Mouse (Mus musculus): Measurements from ENCODE around the gene Sema4c. TPM values are rescaled to one million over a fixed set of nuclear protein-coding genes. Genes with fewer than 3 reads are reported as not detected.
A peak's percentile ranks its signal among the peaks of the same experiment; 100 is the strongest.

Sema4c gene
- total RNA-seq, 2 experiments from 2014 or later = 6.3 to 7.4 TPM

DNA sequence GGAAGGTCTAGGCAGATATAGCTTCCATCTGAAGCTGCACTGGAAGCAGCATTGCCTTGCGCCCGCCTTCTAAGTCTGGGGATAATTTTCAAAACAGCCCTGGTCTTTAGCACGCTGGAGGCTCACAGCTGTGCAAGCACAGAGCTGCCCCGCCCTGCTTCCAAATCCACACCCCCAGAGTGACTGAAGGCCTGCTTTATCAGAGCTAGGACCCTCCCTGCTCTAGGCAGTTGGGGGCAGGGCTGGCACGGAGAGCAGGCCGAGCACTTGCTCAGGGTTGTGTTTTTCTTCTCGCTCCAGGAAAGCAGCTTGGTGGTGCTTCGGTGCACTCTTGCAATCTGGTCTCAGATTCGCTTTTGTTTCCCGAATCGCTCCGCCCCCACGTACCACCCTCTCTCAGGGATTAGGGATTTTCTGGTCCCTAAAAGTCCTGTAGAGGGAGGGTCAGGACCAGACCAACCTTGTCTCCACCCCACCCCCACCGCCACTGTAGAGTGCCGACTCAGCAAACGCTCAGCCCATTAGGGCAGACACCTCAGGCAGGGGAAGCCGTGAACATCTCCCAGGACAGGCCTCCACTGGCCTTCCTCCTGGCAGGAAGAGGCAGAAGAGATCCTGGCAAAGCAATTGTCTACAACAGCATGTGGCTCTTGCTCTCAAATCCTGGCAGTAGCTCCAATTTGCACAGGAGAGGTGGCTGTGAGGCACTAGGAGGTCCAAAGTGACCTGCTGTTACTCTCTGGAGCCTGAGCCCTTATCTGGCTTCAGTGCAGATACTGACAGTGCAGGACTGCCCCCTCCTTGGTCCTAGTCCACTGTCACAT, 22.4 kb upstream of the Sema4c start:
- intact Hi-C loops (cut with DNase I) = no loop called here
- DNase-seq = peak; percentile 50 to 60

DNA sequence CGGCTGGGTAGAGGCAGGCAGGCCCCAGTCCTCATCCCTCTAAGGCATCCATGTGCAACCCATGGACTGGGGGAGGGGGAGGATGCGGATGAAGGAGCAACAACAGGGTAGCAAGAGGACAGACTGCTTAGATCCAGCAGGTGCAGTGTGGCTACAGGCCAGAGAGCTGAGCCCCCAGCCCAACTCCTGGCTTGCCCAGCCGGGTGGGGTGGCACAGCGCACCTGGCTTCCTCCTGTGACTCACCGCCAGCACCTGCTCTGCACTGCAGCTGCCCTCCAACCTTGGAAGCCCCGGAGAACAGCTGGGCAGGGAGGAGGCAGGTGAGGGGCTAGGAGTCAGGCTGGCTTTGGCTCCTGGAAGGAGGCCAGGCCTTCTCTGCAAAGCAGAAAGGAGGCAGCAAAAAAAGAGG, 21.8 kb upstream of the Sema4c start:
- no peak for DNase-seq
- intact Hi-C loops (cut with DNase I) = no loop called here

DNA sequence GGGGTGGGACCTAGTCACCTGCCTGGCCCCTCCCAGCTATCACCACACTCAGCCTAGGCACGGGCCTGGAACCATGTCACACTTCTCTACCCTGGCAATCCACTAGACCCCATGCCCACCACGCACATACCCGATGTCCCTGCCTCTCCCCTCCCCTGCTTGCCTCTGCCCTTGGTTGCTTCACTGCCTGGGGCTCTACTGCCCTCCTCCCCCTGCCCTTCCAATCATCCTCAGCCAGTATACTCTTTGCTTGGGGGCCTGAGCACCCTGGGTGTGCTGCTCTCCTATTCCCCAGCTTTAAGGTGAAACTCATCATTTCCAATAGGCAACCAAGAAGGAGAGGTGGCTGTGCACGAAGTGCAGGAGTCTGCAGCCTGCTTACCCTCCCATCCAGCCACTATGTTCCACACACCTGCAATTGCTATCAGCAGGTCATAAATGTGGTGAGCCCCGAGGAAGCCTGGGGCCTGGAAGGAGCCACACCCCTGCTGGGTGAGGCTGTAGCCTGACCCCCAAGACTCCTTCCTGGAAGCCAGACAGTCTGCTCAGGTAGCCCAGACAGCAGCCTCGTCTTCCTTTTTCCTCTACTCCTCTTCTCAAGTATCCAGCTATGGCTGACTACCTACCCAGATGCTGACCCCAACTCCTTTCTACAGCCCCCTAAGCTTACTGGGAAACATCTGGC, 19.0 kb upstream of the Sema4c start:
- intact Hi-C loops (cut with DNase I) = no loop called here
- DNase-seq = no peak

DNA sequence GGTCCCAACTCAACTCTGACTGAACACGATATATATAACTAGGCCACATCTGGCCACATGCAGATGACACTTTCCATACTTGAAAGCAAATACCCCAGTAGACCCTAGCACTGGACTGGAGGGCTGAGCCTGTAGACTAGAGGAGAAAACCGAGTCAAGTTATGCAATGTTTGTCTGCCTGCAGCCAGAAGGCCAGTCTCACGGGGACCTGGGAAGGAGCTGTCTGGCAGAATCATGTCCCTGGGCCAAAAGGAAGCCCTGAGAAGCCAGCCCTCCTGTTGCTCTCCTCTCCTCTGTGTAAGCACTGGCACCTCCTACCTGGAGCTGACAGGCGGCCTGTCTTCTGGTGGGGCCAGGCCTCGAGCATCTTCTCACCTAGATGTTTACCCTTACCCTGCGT, 17.2 kb upstream of the Sema4c start:
- no peak for DNase-seq
- intact Hi-C loops (cut with DNase I) = no loop called here

DNA sequence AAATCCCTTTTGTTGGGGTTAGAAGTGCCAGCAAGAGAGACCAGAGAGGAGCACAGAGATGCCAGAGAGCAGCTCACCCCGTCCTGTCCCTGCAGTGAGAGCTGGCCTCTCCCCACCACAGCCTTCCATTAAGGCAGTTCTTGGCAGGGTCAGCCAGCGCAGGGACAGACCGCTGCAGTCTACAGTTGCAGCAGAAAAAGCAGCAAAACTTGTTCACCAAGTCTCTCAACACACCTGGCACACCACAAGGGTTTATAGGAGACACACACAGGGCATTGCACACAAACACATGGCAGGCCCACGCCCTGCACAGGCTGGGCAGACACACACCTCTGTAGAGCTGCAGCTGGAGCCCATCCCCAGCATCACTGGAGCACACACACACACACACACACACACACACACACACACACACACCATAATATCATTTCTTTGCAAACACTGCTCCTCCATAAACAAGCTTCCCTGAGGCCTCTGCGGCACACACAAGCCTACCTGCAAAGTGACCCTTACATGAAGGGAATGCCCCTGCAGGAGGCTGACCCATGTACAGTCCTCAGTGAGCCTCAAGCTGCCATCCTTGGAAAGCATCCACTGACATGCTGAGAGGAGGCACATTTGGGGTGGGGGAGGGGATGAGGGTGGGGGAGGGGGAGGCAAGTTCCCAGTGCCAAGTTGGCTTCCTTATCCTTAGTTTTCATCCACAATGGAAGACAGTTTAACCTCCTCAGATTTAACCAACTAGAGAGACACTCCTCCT, 16.2 kb upstream of the Sema4c start:
- no peak for DNase-seq
- intact Hi-C loops (cut with DNase I) = no loop called here

DNA sequence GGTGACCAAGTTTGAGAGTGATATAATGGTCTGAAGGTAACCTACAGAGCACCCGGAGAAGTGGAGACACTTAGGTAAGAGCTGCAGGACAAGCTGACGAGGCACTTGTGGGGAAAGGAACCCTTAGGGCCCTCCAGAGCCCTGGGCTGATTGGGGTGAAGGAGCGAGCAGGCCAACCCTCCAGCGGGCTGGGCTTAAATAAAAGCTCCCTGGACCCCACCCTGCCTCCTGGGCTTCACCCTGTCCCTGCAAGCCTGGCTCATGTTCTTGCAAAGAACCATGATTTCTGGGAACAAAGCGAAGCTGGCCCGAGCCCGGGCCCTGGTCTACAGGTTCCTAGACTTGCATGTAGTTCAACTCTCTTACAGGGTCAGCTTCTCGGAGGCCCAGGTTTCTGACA, 15.4 kb upstream of the Sema4c start:
- DNase-seq = no peak
- intact Hi-C loops (cut with DNase I) = no loop called here

DNA sequence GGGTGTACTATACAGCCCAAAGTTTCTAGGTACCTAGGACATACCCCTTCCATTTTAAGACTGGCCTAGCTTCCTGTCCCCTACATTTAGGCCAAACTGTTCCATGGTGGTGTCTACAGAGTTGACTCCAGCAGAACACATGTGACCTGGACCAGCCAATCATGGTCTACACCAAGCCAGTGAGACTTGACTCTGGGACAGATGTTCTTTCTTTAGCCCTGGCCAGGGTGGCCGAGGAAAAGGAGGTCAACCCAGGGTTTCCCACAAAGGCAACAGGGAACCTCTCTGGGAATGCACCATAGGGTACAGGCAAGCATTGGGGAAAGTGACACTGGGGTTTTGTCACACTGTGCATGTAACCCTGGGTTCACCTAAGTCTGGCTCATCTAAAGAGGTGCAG, 14.6 kb upstream of the Sema4c start:
- DNase-seq = no peak
- intact Hi-C loops (cut with DNase I) = no loop called here

DNA sequence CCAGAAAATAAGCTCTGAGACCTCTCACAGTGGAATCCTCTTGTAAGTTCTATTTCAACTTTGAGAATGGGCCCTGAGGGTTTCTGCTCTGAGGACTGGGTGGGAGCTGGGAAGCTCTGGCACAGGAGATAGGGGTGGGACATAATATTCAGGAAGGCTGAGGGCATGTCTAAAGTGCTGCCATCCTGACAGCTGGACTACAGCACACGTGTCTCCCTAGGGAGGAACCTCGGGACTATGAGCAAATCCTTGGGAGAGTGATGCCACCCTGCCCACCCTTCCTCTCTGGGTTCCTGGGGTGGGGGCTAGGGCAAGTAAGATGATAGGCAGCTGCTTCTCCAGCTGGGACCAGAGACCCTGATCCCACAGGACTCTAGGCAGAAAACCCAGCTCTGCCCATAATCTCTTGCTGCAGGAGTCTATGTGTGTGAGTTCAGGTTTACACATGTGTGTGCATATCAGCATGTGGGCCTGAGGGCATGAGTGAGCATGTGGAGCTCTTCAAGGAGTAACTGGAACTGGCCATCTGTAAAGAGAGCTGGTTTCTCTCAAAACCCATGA, 14.1 kb upstream of the Sema4c start:
- no peak for DNase-seq
- intact Hi-C loops (cut with DNase I) = no loop called here

DNA sequence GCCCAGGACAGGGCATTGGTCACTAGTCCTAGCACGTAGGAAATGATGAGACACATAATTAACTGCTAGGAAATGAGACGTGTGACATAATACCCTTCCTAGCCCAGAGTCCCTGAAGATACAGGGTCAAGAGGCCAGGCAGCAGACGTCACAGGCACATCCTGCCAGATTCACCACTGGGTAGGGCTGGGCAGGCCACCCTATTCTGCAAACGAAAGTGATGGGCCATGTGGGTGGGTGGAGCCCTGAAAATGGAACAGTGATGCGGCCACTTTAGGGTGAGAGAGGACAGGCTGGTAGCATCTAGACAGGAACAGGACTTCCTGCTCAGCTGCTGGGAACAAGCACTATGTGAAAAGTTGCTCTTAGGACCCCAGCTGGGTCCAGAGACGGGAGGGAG, 13.5 kb upstream of the Sema4c start:
- peak in 1 of 2 experiments; percentile 50 for DNase-seq
- intact Hi-C loops (cut with DNase I) = no loop called here

DNA sequence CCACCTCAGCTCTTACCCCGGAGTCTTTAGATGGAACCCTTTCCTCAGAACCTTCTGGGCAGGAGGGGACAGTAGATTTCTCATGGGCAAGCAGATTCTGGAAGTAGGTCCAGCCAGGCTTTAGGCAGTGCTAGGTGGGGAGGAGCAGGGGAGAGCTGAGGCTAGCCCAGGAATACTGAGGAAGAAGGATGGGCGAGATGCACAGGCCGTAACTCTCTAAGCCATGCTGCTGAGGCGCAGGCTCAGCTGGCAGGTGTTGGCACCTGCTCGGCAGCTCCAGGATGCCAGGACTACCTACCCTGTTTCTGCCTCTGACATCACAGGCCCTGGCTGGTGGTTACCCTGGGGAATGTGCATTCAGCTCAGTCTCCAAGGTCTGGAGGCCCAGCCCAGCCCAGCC, 12.2 kb upstream of the Sema4c start:
- DNase-seq = no peak
- intact Hi-C loops (cut with DNase I) = no loop called here

DNA sequence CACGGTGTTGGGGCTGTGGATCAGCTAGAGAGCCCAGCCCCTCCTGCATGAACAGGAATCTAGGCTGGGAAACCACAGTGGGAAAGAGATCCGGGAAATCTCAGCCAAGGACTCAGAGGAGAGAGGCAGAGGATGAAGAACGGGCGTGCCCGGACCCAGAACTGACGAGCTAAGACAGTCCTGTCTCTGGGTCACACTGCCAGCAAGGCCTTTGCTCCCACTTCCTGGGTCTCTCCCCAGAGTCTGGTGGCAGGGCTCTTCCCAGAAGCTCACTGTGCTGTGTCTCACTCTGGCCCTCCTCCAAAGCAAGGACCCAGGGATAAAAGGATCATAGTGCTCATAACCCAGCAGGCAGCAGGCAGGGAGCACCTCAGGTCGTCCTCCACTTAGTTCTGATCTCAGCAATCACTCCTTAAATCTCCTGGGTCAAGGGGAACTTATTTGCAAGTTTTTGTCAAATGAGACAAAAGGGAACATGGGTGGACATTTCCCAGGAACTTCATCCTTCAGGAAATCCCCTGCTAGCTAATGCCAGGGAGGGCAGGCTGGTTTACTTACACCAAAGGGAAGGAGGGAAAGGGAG, 11.6 kb upstream of the Sema4c start:
- DNase-seq = no peak
- intact Hi-C loops (cut with DNase I) = no loop called here

DNA sequence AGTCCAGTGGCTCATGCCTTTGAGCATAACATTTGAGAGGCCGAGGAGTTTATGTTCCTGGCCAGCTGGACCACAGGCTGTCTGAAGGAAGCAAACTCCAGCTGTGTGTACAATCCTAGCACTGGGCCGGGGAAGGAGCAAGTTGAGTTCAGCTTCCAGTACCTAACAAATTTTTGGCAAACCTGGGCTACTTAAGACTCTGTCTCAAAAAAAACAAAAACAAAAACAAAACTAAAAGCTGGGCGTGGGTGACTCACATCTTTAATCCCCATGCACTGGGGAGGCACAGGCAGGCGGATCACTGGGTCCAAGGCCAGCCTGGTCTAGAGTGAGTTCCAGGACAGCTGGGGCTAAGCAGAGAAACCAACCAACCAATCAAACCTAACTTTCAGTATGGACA, 10.6 kb upstream of the Sema4c start:
- no peak for DNase-seq
- intact Hi-C loops (cut with DNase I) = no loop called here

DNA sequence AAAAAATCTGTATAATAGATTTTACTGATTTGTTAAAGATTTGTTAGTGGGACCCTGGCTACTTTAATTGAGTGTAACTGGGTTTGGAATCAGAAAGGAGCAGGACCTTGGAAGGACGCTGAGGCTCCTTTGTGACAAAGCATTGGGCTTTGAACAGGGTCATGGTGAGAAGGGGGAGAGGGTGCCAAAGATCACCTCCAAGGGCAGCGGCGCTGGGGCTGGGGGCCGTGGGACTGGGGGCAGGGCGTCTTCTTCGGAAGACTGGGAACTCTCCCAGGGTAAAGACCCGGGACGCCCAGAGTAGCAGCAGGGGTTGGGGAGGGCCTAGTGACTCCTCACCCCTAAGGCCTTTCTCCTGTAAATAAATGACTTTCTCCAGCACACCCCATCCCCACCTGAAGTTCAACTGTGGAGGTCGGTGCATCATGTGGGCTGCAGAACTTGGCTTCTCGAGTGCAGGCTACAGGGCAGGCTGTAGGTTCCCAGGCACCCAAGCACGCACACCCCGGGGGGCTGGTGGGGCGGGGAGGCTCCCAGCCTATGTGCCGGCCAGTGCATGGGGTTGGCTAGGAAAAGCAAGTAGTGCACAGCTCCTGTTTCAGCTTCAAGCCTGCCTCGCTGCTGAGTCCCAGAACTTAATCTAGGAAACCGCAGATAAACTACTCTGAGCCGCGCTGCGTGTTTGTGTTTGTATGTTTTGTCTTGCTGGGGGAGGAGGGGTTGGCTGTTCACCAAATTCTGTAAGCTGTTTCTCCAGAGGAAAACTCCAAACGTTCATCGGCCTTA, 9.9 kb upstream of the Sema4c start:
- DNase-seq = no peak
- intact Hi-C loops (cut with DNase I) = no loop called here

DNA sequence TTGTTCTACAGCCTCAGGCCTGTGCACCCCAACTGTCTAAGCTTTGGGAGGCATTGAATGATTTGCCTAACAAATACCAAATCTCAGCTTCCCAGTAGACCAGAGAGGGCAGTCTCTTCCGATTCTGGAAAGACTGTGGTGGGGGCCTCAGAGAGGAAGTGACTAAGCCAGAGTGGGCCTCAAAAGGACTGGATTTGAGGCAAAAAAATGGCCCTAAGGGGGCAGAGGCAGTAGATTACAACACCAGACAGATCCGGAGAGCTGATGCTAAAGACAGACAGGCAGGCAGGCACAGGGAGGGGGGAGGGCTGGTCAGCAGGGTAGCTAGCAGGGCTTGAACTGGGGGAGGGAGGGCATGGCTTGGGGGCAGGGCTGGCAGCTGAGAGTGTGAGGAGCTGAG, 8.3 kb upstream of the Sema4c start:
- intact Hi-C loops (cut with DNase I) = no loop called here

DNA sequence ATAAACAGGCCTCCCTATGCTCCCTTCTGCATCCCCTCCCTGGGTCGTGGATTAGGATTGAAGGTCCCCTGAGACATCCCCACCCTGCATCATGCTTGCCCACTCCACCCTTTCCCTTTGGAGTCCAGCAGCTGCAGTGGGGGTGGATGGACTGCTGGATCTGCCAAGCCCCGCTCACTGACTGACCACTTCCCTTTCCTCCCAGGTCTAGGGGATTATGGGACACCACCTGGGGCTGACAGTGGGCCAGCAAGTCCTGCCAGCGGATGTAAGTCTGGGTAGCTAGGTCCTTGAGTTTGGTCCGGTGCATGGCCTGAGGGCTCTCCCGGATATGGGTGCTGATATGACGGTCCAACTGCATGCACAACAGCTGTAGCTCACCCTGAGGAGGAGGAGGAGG, 6.0 kb upstream of the Sema4c start:
- DNase-seq = peak in 1 of 2 experiments; percentile 40
- intact Hi-C loops (cut with DNase I) = no loop called here

More for the DNA sequence above, 8.3 kb upstream of the Sema4c start:
- DNase-seq = no peak

DNA sequence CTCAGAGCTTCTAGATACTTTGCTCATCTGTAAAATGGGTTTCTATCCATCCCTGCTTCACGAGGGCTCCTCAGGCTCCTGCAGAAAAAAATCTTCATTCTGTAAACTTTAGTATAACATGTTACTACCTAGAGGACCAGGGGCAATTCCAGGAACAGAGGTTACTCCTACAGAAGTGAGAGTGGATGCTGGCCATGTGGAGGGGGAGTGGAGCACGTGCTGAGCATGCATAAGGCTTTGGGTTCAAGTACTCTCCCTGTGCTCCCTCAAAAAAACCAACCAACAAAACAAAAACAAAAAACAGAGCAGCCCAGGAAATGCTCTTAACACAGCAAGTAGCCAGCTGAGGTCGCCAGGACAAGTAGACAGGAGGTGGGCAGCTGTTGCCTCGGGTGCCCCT, 5.5 kb upstream of the Sema4c start:
- no peak for DNase-seq
- intact Hi-C loops (cut with DNase I) = no loop called here

DNA sequence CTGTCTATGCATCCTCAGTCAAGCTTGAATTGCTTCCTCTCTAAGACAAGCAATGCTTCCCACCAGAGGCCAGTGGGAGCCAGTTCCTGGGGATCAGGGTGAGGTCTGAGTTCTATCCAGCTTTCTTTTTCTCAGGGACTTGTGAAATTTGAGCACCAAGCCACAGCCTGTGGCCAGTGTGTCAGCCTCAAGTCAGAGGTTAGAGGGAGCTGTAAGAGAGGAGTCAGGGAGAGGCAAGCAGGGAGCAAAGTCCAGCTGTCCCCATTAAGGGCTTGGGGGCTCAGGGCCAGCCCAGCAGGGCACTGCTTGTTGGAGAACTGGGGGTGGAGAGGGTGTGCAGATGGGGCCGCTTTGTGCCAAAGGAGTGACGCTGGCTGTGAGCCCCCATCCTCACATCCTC, 5.0 kb upstream of the Sema4c start:
- DNase-seq = no peak
- intact Hi-C loops (cut with DNase I) = no loop called here

DNA sequence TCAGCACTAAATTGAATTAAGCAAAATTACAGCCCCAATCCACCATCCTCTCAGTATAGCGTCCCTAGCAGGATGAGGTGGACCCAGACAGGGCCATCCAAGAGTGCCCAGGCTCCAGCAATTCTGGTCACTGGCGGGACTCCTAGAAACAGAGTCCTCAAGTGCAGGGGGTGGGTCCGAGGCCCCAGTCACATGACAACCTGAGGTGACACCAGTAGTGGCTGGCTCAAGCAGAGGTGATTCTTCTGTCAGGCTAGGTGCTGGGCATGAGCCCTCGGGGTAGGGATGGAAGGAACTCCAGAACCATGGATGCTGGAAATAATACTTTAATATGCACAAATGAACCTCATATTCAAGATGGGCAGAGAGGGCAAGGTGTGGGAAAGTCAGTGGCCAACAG, 4.2 kb upstream of the Sema4c start:
- DNase-seq = no peak
- intact Hi-C loops (cut with DNase I) = no loop called here

DNA sequence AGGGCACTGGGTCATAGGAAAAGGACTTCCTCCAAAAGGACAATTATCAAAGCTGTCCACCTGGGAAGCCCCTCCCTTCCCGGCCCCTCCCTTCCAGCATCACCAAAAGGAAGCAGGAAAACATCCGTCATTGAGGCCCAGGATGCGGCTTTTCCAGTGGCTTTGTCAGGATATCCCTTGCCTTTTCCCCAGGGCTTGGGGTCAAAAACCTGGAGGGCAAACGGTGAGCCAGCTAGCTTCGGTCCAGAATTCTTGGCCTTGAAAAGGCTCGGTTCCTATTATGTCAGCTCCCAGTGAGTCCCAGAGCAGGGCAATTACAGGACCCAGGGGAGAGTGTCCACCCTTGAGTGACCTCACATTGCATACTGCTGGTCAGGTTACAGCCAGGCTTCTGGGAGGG, 2.8 kb upstream of the Sema4c start:
- no peak for DNase-seq
- intact Hi-C loops (cut with DNase I) = no loop called here

DNA sequence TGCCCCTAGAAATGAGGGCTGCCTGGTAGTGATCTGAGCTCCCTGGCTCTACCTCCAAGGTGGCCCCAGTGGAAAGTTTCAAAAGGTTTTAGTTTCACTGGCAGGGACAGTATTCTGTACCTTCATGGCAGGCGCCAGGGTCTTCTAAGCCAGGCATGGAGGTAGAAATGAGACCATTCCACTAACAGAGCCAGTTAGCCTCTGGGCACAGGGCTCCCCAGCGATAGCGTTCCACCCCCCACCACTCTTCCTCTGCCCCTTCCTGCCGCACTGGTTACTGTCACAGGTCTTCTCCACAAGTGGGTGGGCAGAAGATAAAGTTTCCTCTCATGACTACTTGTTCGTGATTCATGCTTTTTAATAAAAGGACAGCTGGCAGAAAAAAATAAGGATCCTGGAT, 1.7 kb upstream of the Sema4c start:
- intact Hi-C loops (cut with DNase I) = no loop called here
- no peak for DNase-seq

Measured in gastrocnemius, postnatal 36 days (tissue).